Mouse (Mus musculus): ENCODE results near the gene Peak1. TPM values are rescaled to one million over a fixed set of nuclear protein-coding genes. Genes with fewer than 3 reads are reported as not detected.

Gene Peak1
- total RNA-seq, 2 experiments from 2014 or later = 17.7 to 18.6 TPM

GRCm38 (mm10) chr9:56213451-56214291, 204.2 kb downstream of the Peak1 start:
- DNase-seq = peak; percentile 31
- intact Hi-C loops (cut with DNase I) = loop anchor here (5.0 to 10.0 kb wide), 4 partner anchors 201 to 419 kb away; partner anchors contain the start of genes Hmg20a and Peak1

- intact Hi-C loops (cut with DNase I) = no loop called here
- no peak for DNase-seq
Measured at GRCm38 (mm10) chr9:56208817-56209216, 209.1 kb downstream of the Peak1 start.

- DNase-seq = no peak
- intact Hi-C loops (cut with DNase I) = no loop called here
Measured at GRCm38 (mm10) chr9:56207516-56207915, 210.4 kb downstream of the Peak1 start.

- DNase-seq = no peak
- intact Hi-C loops (cut with DNase I) = no loop called here
Measured at GRCm38 (mm10) chr9:56207083-56207482, 210.8 kb downstream of the Peak1 start.

- DNase-seq = no peak
- intact Hi-C loops (cut with DNase I) = no loop called here
Measured at GRCm38 (mm10) chr9:56205336-56205735, 212.5 kb downstream of the Peak1 start.

GRCm38 (mm10) chr9:56204316-56204715, 213.6 kb downstream of the Peak1 start:
- intact Hi-C loops (cut with DNase I) = no loop called here
- no peak for DNase-seq

- intact Hi-C loops (cut with DNase I) = no loop called here
Measured at GRCm38 (mm10) chr9:56200645-56201314, 217.1 kb downstream of the Peak1 start.

GRCm38 (mm10) chr9:56200200-56200599, 217.7 kb downstream of the Peak1 start:
- DNase-seq = no peak
- intact Hi-C loops (cut with DNase I) = no loop called here

More at GRCm38 (mm10) chr9:56200645-56201314, 217.1 kb downstream of the Peak1 start:
- peak; percentile 92 for DNase-seq

GRCm38 (mm10) chr9:56196921-56197320, 220.9 kb downstream of the Peak1 start:
- DNase-seq = no peak
- intact Hi-C loops (cut with DNase I) = no loop called here

- intact Hi-C loops (cut with DNase I) = no loop called here
Measured at GRCm38 (mm10) chr9:56195193-56195592, 222.7 kb downstream of the Peak1 start.

GRCm38 (mm10) chr9:56191498-56192455, 226.1 kb downstream of the Peak1 start:
- peak; percentile 25 for DNase-seq
- intact Hi-C loops (cut with DNase I) = no loop called here

More at GRCm38 (mm10) chr9:56195193-56195592, 222.7 kb downstream of the Peak1 start:
- no peak for DNase-seq

GRCm38 (mm10) chr9:56180118-56180781, 237.6 kb downstream of the Peak1 start:
- peak; percentile 27 for DNase-seq
- intact Hi-C loops (cut with DNase I) = no loop called here

- DNase-seq = peak; percentile 48
- intact Hi-C loops (cut with DNase I) = no loop called here
Measured at GRCm38 (mm10) chr9:56179416-56180117, 238.3 kb downstream of the Peak1 start.

- intact Hi-C loops (cut with DNase I) = no loop called here
- DNase-seq = no peak
Measured at GRCm38 (mm10) chr9:56177354-56177753, 240.5 kb downstream of the Peak1 start.

GRCm38 (mm10) chr9:56175316-56175715, 242.6 kb downstream of the Peak1 start:
- no peak for DNase-seq
- intact Hi-C loops (cut with DNase I) = no loop called here

GRCm38 (mm10) chr9:56167690-56168089, 250.2 kb downstream of the Peak1 start:
- intact Hi-C loops (cut with DNase I) = no loop called here
- DNase-seq = no peak

GRCm38 (mm10) chr9:56166161-56166560, 251.7 kb downstream of the Peak1 start:
- DNase-seq = no peak
- intact Hi-C loops (cut with DNase I) = no loop called here

- intact Hi-C loops (cut with DNase I) = no loop called here
- DNase-seq = no peak
Measured at GRCm38 (mm10) chr9:56165377-56165776, 252.5 kb downstream of the Peak1 start, which contains the start of gene Tspan3. Gene Tspan3 (minus strand): TSS chr9:56165477.
